Mouse (Mus musculus) Muller cell, postnatal 12 days (primary cell): ENCODE measurements around the gene Itpka.

Source experiments
- DNase-seq: peaks from one replicate; pipeline ENCODE4 v3.0.0-alpha.2; 2015; ENCODE audit errors: inconsistent ontology term

Gene Itpka

GRCm38 (mm10) chr2:119757601-119758100, 15.5 kb downstream of the Itpka start:
- peak; percentile 31 for DNase-seq

GRCm38 (mm10) chr2:119758101-119758843, 16.1 kb downstream of the Itpka start:
- DNase-seq, result peak; percentile 42

DNA sequence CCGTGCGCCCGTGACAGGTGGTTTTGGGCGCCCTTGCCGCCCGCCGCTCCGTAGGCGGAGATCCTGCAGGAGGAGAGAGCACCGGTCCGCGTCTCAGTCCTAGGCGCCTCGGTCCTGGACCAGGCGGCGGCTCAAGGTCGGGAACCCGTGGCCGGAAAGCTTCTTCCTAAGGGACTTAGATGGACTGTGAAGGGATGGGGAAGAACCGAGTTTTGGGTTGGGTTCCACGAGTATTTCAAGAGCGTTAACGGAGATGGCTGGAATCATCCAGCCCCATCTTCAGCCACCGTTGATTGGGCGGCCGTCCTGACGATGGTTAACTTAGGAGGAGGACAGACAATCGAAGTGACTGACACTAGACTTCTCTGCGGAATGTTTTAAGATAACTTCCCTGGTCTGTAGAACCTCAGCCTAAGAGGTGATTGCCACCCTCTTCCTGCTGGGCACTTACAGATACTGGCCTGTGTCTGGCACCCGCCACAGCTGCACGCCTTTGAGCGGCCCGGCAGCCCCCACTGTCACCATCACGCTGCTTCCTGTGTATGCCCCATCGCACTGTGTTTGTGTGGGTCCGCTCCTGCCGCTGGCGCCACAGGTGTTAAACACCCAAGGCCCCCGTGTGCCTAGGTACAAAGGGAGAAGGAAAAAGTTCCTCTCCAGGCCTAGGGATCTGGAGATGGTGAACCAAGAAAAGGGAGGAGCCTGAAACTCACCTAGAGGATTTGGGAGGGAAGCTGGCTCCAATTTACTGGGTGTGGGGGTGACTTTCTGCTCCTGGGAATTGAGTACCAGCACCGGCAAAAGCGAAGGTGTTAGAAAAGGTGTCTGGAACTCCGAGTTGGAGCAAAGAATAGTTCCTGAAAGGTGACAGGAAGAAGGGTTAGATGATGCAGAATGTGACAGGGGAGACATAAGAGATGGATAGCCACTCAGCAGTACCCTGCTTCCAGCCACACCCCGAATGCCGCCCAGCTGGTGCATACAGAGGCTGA, 17.0 kb downstream of the Itpka start:
- DNase-seq, result no peak

DNA sequence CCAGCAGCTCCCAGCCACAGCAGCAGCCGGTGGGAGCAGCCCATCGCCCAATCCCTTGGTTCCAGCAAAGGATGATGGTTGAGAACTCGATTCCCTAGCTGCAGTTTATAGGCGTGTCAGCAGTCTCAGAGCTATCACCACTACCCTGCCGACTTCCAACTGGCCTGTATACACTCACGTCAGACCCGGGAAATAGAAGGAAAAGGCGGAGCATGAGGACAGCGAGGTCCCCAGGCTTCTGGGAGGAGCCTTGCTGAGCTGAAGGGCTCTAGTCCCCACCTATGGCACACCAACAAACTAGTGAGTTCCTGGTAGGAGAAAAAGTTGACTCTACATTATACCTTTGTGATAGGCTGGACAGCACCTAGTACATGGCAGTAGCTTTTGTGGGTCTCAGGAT, 18.1 kb downstream of the Itpka start, which contains the start of gene Ltk:
Ltk (minus strand) TSS at position 181 of the 400 bp plus-strand sequence.
- no peak for DNase-seq

DNA sequence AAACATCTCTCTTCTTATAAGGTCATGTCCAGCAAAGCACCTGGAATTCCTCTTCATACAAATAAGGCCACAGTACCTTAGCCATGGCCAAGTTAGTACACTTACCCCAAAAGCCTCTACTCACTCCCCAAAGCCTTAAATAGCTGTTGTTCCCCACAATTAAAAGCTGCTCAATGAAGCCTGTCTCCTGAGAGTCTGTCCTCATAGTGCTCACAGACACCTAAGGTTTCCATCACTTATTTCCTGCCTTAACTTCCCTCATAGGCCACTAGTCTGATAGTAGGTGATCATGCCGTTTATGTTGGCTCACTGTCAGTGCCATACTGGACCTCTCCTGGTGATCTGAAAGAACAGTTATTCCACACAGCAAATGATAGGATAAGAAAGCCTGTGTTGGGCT, 20.1 kb downstream of the Itpka start:
- DNase-seq, result no peak

- no peak for DNase-seq
Observed at GRCm38 (mm10) chr2:119763924-119764323, 21.8 kb downstream of the Itpka start.

DNA sequence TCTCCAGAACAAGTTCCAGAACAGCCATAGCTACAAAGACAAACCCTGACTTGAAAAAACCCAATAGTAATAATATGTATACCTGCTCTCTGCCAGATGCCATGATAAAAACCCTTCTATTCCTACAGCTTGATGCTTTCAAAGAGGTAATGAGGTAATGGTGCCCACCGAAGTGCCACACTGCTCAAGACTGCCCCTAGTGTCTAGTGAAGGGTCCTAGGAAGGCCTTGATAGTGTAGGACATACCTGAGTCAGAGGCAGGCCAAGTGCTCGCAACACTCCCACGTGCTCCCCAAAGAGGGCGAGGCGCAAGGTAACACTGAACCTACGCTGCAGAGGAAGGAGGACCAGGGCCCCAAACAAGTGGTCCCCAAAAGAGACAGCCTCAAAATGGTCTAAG, 25.1 kb downstream of the Itpka start:
- no peak for DNase-seq

DNA sequence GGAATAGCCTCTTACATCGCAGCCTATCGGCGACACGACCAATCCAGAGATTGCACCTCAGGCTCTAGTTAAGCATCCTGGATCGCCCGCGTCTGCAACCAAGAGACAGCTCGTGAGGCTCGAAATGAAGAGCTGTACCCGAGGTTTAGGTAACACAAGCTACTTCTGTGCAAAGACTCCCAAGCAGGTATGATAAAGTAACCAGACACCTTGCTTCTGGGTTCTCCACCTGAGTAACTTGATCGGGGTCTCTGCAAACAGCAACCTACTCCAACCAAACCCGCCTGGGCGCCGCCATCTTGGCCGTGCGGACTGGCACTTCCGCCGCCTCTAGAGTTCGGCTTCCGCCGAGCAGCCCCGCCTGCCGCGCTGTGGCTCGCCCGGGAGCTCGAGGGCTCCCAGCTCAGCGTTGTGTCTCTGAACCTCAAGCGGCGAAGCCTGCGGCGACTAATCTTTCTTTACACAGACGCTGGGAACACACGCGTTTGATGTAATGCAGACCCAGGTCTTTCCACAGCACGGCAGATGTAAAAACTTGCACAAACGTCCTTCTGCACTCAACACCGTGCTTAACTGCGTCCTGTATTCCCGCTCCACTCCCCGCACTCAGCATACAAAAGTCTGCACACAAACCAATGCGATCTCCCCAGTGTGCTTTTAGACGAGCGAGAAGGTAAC, 45.2 kb downstream of the Itpka start, which contains the start of gene Rpap1:
Rpap1 (minus strand) TSS at position 332 of the 678 bp plus-strand sequence.
- DNase-seq, result peak; percentile 82

DNA sequence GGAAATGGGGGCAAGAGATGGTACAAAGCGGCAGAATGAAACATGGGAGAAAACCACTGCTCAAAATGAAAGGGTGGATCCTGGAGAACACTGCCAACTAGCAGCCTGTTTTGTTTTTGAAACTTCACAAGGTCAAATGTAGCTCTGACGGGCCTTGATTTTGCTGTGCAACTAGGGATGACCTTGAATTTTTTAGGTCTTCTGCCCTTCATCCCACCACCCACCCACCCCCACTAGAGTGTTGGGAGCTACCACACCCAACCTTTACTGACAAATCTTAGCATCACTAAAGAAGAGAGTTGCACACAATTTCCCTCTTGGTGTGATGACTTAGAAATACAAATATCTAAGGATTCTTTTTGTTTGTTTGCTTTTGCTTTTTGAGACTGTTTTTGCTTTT, 47.9 kb downstream of the Itpka start:
- no peak for DNase-seq

GRCm38 (mm10) chr2:119797279-119797783, 55.2 kb downstream of the Itpka start, which contains the start of gene Tyro3:
TSS of gene Tyro3 (plus strand) at chr2:119797733.
- no peak for DNase-seq

GRCm38 (mm10) chr2:119798246-119798927, 56.2 kb downstream of the Itpka start:
- DNase-seq, result peak; percentile 75

DNA sequence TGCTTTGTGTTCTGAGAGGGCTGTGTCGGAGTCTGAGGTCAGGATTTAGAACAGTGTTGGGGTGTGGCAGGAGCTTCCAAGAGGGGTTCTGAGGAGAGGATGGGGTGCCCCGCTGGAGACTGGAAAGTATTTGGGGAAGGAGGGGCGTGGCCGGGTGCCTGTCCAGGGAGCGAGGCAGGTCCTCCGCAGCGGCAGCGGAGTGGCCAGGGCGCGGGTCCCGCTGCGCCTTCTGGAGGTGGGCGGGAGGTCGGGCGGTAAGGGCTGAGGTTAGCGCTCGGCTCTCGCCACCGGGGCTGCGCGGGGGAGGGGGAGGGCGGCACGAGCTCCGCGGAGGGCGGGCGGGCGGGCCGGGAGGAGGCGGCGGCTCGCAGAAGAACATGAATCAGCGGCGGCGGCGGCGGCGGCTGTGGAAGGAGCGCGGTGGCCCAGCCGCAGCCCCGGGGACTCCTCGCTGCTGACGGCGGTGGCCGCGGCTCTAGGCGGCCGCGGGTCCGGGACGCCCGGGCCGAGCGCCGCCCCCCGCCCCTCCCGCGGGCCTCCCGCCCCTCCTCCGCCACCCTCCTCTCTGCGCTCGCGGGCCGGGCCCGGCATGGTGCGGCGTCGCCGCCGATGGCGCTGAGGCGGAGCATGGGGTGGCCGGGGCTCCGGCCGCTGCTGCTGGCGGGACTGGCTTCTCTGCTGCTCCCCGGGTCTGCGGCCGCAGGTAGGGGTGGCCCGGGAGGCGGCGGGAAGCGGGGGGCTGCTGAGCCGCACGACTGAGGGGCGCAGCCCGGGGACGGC, 57.2 kb downstream of the Itpka start:
- DNase-seq, result peak; percentile 58

GRCm38 (mm10) chr2:119799961-119800550, 57.9 kb downstream of the Itpka start:
- peak; percentile 32 for DNase-seq
